Mouse (Mus musculus): ENCODE measurements around the gene Klhdc1. TPM values are rescaled to one million over a fixed set of nuclear protein-coding genes. Genes with fewer than 3 reads are reported as not detected.

Gene Klhdc1
- total RNA-seq (2021) = 10 to 100 TPM; 22.6 to 23.5 TPM
- long read RNA-seq, experiment 1, transcript Klhdc1-201 (13 exons, 2,620 nt) = major isoform, 32 of 41 reads
- long read RNA-seq, experiment 1, partial matches to known transcripts = 3 of 41 reads
- long read RNA-seq, experiment 1, other reads (novel, unspliced or antisense) = 6 of 41 reads
- long read RNA-seq, experiment 2, transcript Klhdc1-201 (13 exons, 2,620 nt) = major isoform, 14 of 19 reads
- long read RNA-seq, experiment 2, partial matches to known transcripts = 1 of 19 reads
- long read RNA-seq, experiment 2, other reads (novel, unspliced or antisense) = 4 of 19 reads

DNA sequence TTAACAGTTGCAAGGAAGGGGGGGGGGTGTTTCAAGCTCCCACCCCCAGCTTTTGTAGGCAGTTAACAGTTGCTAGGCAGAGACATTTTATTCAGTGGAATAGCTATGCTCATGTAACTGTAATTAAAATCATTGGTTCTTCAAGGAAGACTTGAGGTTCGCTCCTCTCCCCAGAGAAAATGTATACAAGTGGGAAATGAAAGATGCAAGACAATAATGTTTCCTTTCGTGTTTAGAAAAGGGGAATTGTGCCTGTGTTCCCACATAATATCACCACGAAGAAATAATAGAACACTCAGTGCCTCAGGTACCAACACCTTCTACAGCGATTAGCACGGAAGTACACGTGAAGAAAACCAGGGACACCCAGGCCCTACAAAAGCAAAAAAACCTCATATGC lies at the start of gene Klhdc1:
TSS of gene Klhdc1 (plus strand) at position 301 of the 400 bp plus-strand sequence.
- no peak for DNase-seq (ENCODE audit: low spot score in 2 of 2)

- no peak for DNase-seq (ENCODE audit: low spot score in 2 of 2)
These were observed 49.6 kb upstream of the Klhdc1 start for GRCm38 (mm10) chr12:69191396-69191795.

GRCm38 (mm10) chr12:69192637-69193036 lies 48.3 kb upstream of the Klhdc1 start:
- DNase-seq (ENCODE audit: low spot score in 2 of 2) = no peak

GRCm38 (mm10) chr12:69196444-69197377 lies 44.3 kb upstream of the Klhdc1 start, which contains the start of gene Gm49383:
Gm49383 (minus strand) TSS chr12:69197104.
- peak; percentile 64 to 82 for DNase-seq (ENCODE audit: low spot score in 2 of 2)

GRCm38 (mm10) chr12:69197378-69198163 lies 43.4 kb upstream of the Klhdc1 start:
- peak; percentile 28 to 41 for DNase-seq (ENCODE audit: low spot score in 2 of 2)

GRCm38 (mm10) chr12:69198164-69198535 lies 42.8 kb upstream of the Klhdc1 start, which contains the start of gene Dnaaf2:
Dnaaf2 (minus strand) TSS chr12:69198429.
- peak; percentile 48 to 55 for DNase-seq (ENCODE audit: low spot score in 2 of 2)

DNA sequence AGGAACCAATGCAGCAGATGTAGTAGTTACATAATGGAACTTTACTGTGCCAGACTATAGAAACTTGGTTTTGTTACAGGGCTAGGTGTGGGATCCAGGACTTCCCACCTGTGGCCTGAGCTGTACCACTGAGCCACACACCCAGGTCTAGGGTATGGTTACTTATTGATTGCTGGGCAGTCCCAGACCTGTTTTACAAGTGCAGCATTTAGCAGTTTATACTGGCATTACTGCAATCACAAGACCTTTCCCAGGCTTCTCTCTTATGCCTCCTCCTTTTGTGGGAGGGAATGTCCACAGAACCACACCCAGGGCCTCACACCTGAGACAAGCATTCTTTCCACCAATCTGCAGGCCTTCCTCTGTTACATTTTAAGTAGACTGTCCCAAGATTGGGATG lies 42.0 kb upstream of the Klhdc1 start:
- DNase-seq (ENCODE audit: low spot score in 2 of 2) = no peak

DNA sequence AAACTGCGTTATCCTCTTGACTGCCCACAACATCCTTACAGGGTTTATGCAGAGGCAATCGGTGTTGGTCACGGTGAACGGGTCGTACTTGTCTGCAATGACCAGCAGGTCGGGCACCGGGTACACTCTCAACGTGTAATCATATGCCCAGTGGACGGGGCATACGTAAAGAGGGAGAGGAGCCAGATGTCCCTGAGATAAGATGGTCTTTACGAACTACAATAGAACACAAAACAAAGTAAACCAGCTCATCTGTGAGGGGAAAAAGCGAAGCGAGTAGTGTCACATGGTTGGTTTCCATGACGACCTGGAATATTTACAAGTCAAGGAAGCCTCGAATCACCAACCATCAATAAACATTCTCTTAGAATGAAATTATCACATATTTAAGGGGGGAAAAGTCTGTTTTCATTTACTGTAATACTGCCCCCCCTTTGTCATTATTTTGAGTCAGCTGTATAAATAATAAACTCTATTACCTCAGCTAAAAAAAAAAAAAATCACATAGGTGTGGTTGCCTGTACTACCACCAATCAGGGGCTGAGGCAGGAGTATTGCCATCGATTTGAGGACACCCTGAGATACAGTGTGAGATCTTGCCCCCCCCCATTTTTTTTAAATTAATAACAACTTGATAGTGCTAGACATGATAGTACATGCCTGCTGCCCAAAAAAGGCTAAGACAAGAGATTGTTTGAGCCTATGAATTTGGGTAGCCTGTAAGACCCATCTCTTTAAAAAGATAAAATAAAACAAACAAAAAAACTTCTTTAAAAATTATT lies 36.7 kb upstream of the Klhdc1 start, which contains the start of gene Gm49384:
TSS of gene Gm49384 (minus strand) at position 216 of the 782 bp plus-strand sequence.
- DNase-seq (ENCODE audit: low spot score in 2 of 2) = no peak

DNA sequence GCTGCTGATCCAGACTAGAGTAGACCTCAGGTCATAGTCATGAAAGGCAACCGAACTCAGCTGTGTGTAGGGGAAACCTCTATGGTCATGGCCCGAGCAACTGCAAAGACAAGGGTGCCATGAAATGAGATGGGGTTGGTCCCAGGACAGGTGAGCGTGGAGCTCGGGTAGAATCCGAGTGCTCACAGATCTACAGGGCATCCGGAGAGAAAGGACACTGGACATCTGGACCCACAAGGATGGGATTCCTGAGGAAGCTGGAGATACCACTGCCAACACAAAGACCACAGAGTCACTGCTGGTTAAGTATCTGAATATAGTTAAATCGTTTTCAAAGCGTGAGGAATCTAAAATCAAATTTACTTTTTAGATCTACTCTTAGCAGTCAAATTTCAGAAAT lies 33.6 kb upstream of the Klhdc1 start:
- DNase-seq (ENCODE audit: low spot score in 2 of 2) = no peak

- no peak for DNase-seq (ENCODE audit: low spot score in 2 of 2)
These were observed 33.0 kb upstream of the Klhdc1 start for GRCm38 (mm10) chr12:69207926-69208325.

DNA sequence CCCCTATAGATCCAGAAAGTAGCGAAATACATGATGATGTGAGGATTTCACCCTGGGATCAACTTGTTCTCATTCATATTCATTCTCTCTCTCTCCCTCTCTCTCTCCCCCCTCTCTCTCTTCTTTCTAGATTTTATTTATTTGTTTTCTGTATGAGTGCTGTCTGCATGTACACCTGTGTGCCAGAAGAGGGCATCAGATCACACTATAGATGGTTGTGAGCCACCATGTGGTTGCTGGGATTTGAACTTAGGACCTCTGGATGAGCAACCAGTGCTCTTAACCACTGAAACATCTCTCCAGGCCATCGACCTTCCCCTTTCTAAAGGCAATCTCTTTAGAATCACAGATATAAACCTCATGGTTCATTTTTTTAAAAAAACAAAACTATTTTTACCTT lies 32.5 kb upstream of the Klhdc1 start:
- no peak for DNase-seq (ENCODE audit: low spot score in 2 of 2)

DNA sequence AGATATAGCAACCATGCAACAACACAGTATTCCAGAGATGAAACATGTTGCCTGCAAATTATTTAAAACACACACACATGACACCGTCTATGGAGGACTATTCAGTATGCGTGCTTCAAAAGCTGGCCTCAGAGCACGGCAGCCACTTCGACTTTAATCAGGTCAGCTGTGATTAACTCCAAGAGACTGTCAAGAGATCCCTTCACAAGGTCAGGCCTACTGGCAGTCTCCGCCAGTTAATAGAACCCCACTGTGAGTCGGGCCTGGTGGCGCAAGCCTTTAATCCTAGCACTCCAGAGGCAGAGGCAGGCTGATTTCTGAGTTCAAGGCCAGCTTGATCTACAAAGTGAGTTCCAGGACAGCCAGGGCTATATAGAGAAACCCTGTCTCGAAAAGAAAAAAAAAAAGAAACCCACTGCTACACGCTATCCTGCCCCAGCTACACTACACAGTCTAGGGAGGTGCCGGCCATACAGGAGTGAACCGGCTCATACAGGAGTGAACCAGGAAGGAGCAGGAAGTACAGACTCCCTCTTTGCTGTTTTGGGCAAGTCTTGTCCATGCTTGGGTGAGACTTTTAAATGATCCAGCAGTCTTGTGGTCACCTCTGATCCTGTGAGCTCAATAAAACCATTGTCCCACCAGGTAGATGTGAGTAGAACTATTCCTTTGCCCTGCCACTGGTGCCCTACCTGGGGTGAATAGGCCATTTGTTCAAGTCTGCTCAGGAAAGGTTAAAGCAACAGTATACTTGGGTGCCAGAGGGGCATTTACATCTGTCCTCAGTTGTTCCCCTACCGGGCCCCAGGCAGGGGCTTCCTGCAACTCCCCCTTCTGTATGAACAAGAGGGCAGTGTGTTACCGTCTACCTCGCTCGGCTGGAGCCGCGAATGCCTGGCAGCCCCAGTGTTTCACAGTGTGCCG lies 30.7 kb upstream of the Klhdc1 start:
- no peak for DNase-seq (ENCODE audit: low spot score in 2 of 2)

- DNase-seq (ENCODE audit: low spot score in 2 of 2) = no peak
These were observed 29.9 kb upstream of the Klhdc1 start for GRCm38 (mm10) chr12:69211057-69211456.

GRCm38 (mm10) chr12:69213186-69213777 lies 27.7 kb upstream of the Klhdc1 start:
- DNase-seq (ENCODE audit: low spot score in 2 of 2) = no peak

- DNase-seq (ENCODE audit: low spot score in 2 of 2) = no peak
These were observed 26.6 kb upstream of the Klhdc1 start for GRCm38 (mm10) chr12:69214393-69214792.

DNA sequence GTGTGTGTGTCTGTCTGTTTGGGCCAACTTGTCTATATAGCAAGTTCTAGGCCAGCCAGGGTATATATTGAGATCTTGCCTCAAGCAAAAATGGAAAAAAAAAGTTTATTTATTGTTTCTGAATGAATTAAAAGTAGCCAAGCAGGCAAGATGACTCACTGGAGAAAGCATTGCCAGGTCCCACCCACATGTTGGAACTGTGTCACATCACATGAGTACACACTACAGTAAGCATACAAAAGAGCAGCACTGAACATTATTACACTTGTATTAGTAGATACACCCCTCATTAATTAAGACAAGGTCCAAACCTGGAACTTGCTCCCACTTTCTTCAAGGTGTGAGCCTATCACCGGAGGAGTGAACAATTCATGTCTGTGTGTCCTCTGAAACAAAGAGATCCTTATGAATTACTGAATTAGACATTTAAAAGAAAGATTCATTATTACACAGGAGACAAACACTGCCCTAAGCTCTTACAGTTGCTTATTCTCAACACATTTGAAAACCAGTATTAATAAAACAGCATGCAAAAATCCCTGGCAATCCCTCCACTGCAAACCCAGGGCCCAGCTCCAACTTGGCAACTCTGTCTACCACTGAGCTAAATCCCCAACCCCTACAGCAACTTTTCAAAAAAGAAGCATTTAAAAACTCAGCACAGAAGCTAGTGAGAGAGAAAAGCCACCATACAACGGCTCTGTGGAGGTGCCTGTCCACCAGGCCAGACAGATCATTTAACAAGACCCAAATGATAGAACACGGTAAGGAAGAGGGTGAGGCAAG lies 25.8 kb upstream of the Klhdc1 start:
- peak; percentile 39 to 57 for DNase-seq (ENCODE audit: low spot score in 2 of 2)

DNA sequence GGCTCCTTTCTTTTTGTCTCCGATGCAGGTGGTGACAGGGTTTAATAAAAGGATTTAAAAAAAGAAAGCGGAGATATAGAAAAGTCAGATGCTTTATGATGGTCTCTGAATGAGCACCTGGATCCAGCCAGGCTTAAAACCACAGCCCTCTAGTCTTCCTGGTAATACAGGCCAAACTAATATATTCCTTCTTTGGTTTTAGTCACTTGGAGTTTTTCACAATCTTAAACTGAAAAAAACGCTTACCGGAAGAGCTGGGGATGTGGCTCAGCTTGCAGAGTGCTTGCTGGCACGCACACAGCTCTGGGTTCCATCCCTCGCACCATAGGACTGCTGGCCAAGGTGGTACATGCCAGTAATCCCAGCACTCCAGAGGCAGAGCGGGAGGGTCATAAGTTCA lies 24.4 kb upstream of the Klhdc1 start:
- DNase-seq (ENCODE audit: low spot score in 2 of 2) = no peak

- DNase-seq (ENCODE audit: low spot score in 2 of 2) = no peak
These were observed 20.2 kb upstream of the Klhdc1 start for GRCm38 (mm10) chr12:69220613-69221277.

All from left cerebral cortex, adult 18-20 months (tissue).